Mouse (Mus musculus): ENCODE data around the gene Fkbp7. TPM values are rescaled to one million over a fixed set of nuclear protein-coding genes. Genes with fewer than 3 reads are reported as not detected.
"Not testable (repeated sequence)": the region's sequence is repeated elsewhere in the genome, so short reads cannot be mapped to it uniquely, and the experiment has no call there.

The Fkbp7 gene
- polyA plus RNA-seq, 1 experiment = 1.8 TPM

GRCm38 (mm10) chr2:76672134-76672745, 676 bp downstream of the Fkbp7 start:
- 3% methylated on average over 9 of the region's 9 CpGs for WGBS
- DNase-seq (ENCODE audit: low read depth, low spot score) = no peak

- DNase-seq (ENCODE audit: low read depth, low spot score) = no peak
- WGBS = 39% methylated on average over 6 of the region's 6 CpGs
Measured at GRCm38 (mm10) chr2:76671641-76672040, 1.3 kb downstream of the Fkbp7 start.

- 75% methylated on average over 5 of the region's 5 CpGs for WGBS
Measured at GRCm38 (mm10) chr2:76667200-76667599, 5.7 kb downstream of the Fkbp7 start.

GRCm38 (mm10) chr2:76665531-76665930, 7.4 kb downstream of the Fkbp7 start:
- WGBS = 94% methylated on average over 7 of the region's 7 CpGs
- DNase-seq (ENCODE audit: low read depth, low spot score) = no peak

More at GRCm38 (mm10) chr2:76667200-76667599, 5.7 kb downstream of the Fkbp7 start:
- no peak for DNase-seq (ENCODE audit: low read depth, low spot score)

GRCm38 (mm10) chr2:76659419-76659818, 13.5 kb downstream of the Fkbp7 start:
- 44% methylated on average over 8 of the region's 8 CpGs for WGBS
- DNase-seq (ENCODE audit: low read depth, low spot score) = no peak

- DNase-seq (ENCODE audit: low read depth, low spot score) = no peak
- WGBS = 66% methylated on average over 13 of the region's 13 CpGs
Measured at GRCm38 (mm10) chr2:76658551-76658950, 14.4 kb downstream of the Fkbp7 start.

GRCm38 (mm10) chr2:76655982-76656381, 16.9 kb downstream of the Fkbp7 start:
- 7% methylated on average over 1 of the region's 1 CpGs for whole genome bisulfite sequencing
- no peak for DNase-seq (ENCODE audit: low read depth, low spot score)

GRCm38 (mm10) chr2:76655444-76655843, 17.5 kb downstream of the Fkbp7 start:
- no peak for DNase-seq (ENCODE audit: low read depth, low spot score)
- 75% methylated on average over 3 of the region's 3 CpGs for WGBS

GRCm38 (mm10) chr2:76654646-76655045, 18.3 kb downstream of the Fkbp7 start:
- DNase-seq (ENCODE audit: low read depth, low spot score) = no peak
- WGBS = 52% methylated on average over 5 of the region's 5 CpGs

- WGBS = 94% methylated on average over 4 of the region's 4 CpGs
Measured at GRCm38 (mm10) chr2:76653070-76653469, 19.8 kb downstream of the Fkbp7 start.

GRCm38 (mm10) chr2:76648666-76649141, 24.2 kb downstream of the Fkbp7 start:
- WGBS = 13% methylated on average over 13 of the region's 13 CpGs
- DNase-seq (ENCODE audit: low read depth, low spot score) = no peak

More at GRCm38 (mm10) chr2:76653070-76653469, 19.8 kb downstream of the Fkbp7 start:
- no peak for DNase-seq (ENCODE audit: low read depth, low spot score)

- peak; percentile 96 for DNase-seq (ENCODE audit: low read depth, low spot score)
- under 1% methylated on average over 42 of the region's 42 CpGs for WGBS
Measured at GRCm38 (mm10) chr2:76647883-76648570, 24.9 kb downstream of the Fkbp7 start, which contains the start of the genes Prkra and Pjvk. Prkra (minus strand) TSS chr2:76648015. Pjvk (plus strand) TSS chr2:76648476.

GRCm38 (mm10) chr2:76647441-76647869, 25.5 kb downstream of the Fkbp7 start:
- WGBS = under 1% methylated on average over 30 of the region's 32 CpGs

GRCm38 (mm10) chr2:76643801-76644200, 29.1 kb downstream of the Fkbp7 start:
- DNase-seq (ENCODE audit: low read depth, low spot score) = no peak

More at GRCm38 (mm10) chr2:76647441-76647869, 25.5 kb downstream of the Fkbp7 start:
- no peak for DNase-seq (ENCODE audit: low read depth, low spot score)

GRCm38 (mm10) chr2:76639637-76640036, 33.3 kb downstream of the Fkbp7 start:
- no peak for DNase-seq (ENCODE audit: low read depth, low spot score)
- WGBS = 78% methylated on average over 2 of the region's 2 CpGs

GRCm38 (mm10) chr2:76631600-76631999, 41.3 kb downstream of the Fkbp7 start:
- 45% methylated on average over 4 of the region's 4 CpGs for WGBS
- no peak for DNase-seq (ENCODE audit: low read depth, low spot score)

GRCm38 (mm10) chr2:76630293-76630692, 42.6 kb downstream of the Fkbp7 start:
- WGBS = 90% methylated on average over 12 of the region's 12 CpGs
- no peak for DNase-seq (ENCODE audit: low read depth, low spot score)

GRCm38 (mm10) chr2:76622316-76622715, 50.6 kb downstream of the Fkbp7 start:
- 95% methylated on average over 2 of the region's 2 CpGs for WGBS
- DNase-seq (ENCODE audit: low read depth, low spot score) = not testable (repeated sequence)

- WGBS = 43% methylated on average over 1 of the region's 1 CpGs
- no peak for DNase-seq (ENCODE audit: low read depth, low spot score)
Measured at GRCm38 (mm10) chr2:76621724-76622123, 51.2 kb downstream of the Fkbp7 start.

- no peak for DNase-seq (ENCODE audit: low read depth, low spot score)
- 44% methylated on average over 5 of the region's 5 CpGs for WGBS
Measured at GRCm38 (mm10) chr2:76620188-76620587, 52.7 kb downstream of the Fkbp7 start.

- 13% methylated on average over 1 of the region's 1 CpGs for WGBS
Measured at GRCm38 (mm10) chr2:76618078-76618477, 54.8 kb downstream of the Fkbp7 start.

More at GRCm38 (mm10) chr2:76618078-76618477, 54.8 kb downstream of the Fkbp7 start:
- peak; percentile 22 for DNase-seq (ENCODE audit: low read depth, low spot score)

Data from large intestine, adult 2 months (tissue).